ENCODE assay signal across 1 mouse cellular context in genomic region chr10:111472686-111473510, GRCm38 (mm10).
A peak's percentile ranks its signal among the peaks of the same experiment; 100 is the strongest.
TF ChIP-seq lines count a peak whose summit lies in the region.

TSS of gene Nap1l1 (plus strand) at chr10:111473223.

TF ChIP-seq in CH12.LX, 34 proteins besides CTCF, POLR2A, EP300 and RAD21 (continued from another document):
- 0 out of 2 replicates have a peak, but pooled peaks have one; percentile 40 for TF ChIP-seq MYC (IDR thresholded peaks at IDR 0.05; ENCODE audit: low read depth, low read length)
- TF ChIP-seq MAX (IDR thresholded peaks at IDR 0.05; ENCODE audit: low read length), result peak; percentile 76; the same call in 1 of the 2 replicates
- TF ChIP-seq SMC3 (IDR thresholded peaks at IDR 0.05; ENCODE audit: low read depth, low read length), result no peak
- no peak for TF ChIP-seq HCFC1 (IDR thresholded peaks at IDR 0.05; ENCODE audit: low read depth, low read length)
- TF ChIP-seq MXI1 (IDR thresholded peaks at IDR 0.05; ENCODE audit: low read depth, low read length), result peak; percentile 94
- no peak for TF ChIP-seq PAX5 (IDR thresholded peaks at IDR 0.05; ENCODE audit: low read length)
- TF ChIP-seq TCF12 (IDR thresholded peaks at IDR 0.05; ENCODE audit: low read depth, low read length), result peak; percentile 56; the same call in 1 of the 2 replicates
- peak; percentile 42; the same call in 1 of the 2 replicates for TF ChIP-seq BHLHE40 (IDR thresholded peaks at IDR 0.05; ENCODE audit: low read depth, low read length)
- TF ChIP-seq TBP (conservative IDR thresholded peaks at IDR 0.05; ENCODE audit: low read depth, low read length), result peak; percentile 69; the same call in 1 of the 2 replicates
- no peak for TF ChIP-seq USF2 (conservative IDR thresholded peaks at IDR 0.05; ENCODE audit: low read depth, low read length)
- no peak for TF ChIP-seq CHD2 (IDR thresholded peaks at IDR 0.05; ENCODE audit: low read length)
- peak; percentile 21; the same call in 1 of the 2 replicates for TF ChIP-seq SIN3A (IDR thresholded peaks at IDR 0.05; ENCODE audit: low read length)
